Mouse (Mus musculus) E14TG2a.4 (cell line): ENCODE data around the gene Rabac1.

ENCODE experiments used
- CTCF ChIP-seq: conservative IDR thresholded peaks from 2 replicates; pipeline ENCODE4 v1.5.1; 2014; ENCODE audit warnings: low read length
- NANOG ChIP-seq: IDR thresholded peaks from 2 replicates; pipeline ENCODE4 v1.6.1; 2014; ENCODE audit warnings: borderline replicate concordance, low read length, mixed read lengths
- POU5F1 ChIP-seq: IDR thresholded peaks from 2 replicates; pipeline ENCODE4 v1.6.1; 2014; ENCODE audit warnings: low read length, borderline replicate concordance

DNA sequence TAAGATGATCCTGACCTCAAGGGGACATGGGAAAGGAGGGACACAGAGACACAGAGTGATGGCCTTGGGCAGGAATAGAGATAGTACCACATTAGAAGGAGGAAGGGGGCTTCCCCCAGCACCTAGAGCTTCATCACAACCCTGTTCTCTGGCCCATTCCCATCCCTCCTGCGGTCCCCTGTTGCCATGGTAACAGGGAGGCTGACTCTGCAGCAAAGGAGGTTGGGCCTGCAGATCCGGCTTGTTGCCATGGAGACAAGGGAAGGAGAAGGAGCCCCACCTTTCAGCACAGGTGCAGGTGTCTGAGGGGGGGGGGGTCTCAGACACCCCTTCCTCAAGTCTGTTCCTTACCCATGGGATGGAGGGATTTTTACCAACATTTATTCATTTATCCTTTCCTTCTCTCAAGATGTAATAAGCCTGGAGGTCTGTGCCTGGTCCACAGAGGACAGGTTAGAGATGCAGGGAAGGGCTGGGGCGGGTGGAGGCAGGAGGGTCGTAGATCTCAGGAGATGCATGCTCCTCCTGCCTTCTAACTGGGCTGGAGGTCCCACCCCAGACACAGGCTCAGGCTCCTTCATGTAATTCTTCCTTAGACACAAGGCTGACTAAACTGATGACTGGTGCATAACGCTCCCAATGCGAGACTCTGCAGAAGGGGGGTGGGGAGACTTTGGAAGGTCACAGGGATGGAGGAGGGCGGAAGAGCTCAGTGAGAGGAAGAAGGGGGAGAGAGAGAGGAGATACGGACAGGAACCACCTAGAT lies 35.2 kb upstream of the Rabac1 start:
- TF ChIP-seq CTCF (no peak), POU5F1 (no peak), NANOG (no peak)
